Mouse (Mus musculus) embryonic facial prominence, embryonic 15.5 days (tissue): ENCODE results near the gene Hspa1b. TPM values are rescaled to one million over a fixed set of nuclear protein-coding genes. Genes with fewer than 3 reads are reported as not detected.
A peak's percentile ranks its signal among the peaks of the same experiment; 100 is the strongest.
"Not testable (repeated sequence)": the region's sequence is repeated elsewhere in the genome, so short reads cannot be mapped to it uniquely, and the experiment has no call there.

Experiments
- ATAC-seq: fragments of 200-750 bp; cut with Nextera tagmentation; 2 replicates; pipeline ENCODE4 v1.8.0; 2017; ENCODE audit warnings: low read depth, moderate TSS enrichment; ENCODE audit not compliant: insufficient number of reproducible peaks, low FRiP score, low TSS enrichment
- H3K27ac ChIP-seq: fragments of 300-500 bp; sonication (generic); replicated peaks from 2 replicates; pipeline ENCODE4 v1.5.1; 2015; ENCODE audit warnings: mild to moderate bottlenecking, inconsistent platforms
- H3K27me3 ChIP-seq: fragments of 300-500 bp; sonication (generic); 2 replicates; pipeline ENCODE4 v1.6.1; 2015; ENCODE audit warnings: inconsistent platforms
- H3K36me3 ChIP-seq: fragments of 300-500 bp; sonication (generic); 2 replicates; pipeline ENCODE4 v1.6.1; 2015; ENCODE audit warnings: mild to moderate bottlenecking, inconsistent platforms
- H3K4me1 ChIP-seq: fragments of 300-500 bp; sonication (generic); 2 replicates; pipeline ENCODE4 v1.6.1; 2015; ENCODE audit warnings: inconsistent platforms
- H3K4me2 ChIP-seq: fragments of 300-500 bp; sonication (generic); replicated peaks from 2 replicates; pipeline ENCODE4 v1.6.1; 2015; ENCODE audit warnings: mild to moderate bottlenecking, inconsistent platforms
- H3K4me3 ChIP-seq: fragments of 300-500 bp; sonication (generic); replicated peaks from 2 replicates; pipeline ENCODE4 v1.5.1; 2015; ENCODE audit warnings: mild to moderate bottlenecking, inconsistent platforms
- H3K9ac ChIP-seq: fragments of 300-500 bp; sonication (generic); 2 replicates; pipeline ENCODE4 v1.6.1; 2015; ENCODE audit warnings: inconsistent platforms
- H3K9me3 ChIP-seq: fragments of 300-500 bp; sonication (generic); replicated peaks from 2 replicates; pipeline ENCODE4 v1.6.1; 2016; ENCODE audit warnings: inconsistent platforms
- WGBS: fragments of 180-500 bp; shearing (Covaris S2); methylation state at CpG from one replicate; pipeline ENCODE4 v1.1.7; 2015; 5-methylcytosine and 5-hydroxymethylcytosine counted together
- polyA plus RNA-seq: library from polyadenylated mRNA; unstranded; fragments of >200 nt; fragmentation: Nextera tagmentation; extraction: Ambion mirVana; gene quantifications from 2 replicates; pipeline ENCODE4 v1.2.1, GENCODE M21; 2015

Gene Hspa1b
- polyA plus RNA-seq, 1 experiment from 2014 or later = 2.2 TPM

GRCm38 (mm10) chr17:34980655-34981054, 21.6 kb upstream of the Hspa1b start:
- ATAC-seq = no peak
- Histone ChIP-seq H3K27ac (peak overlapping the region; percentile 99), H3K9me3 (no peaks in the 10 kb centered on the region), H3K4me3 (peak overlapping the region; percentile 88), H3K27me3 (no peaks in the 10 kb centered on the region), H3K4me1 (peaks cover 14% of the 10 kb centered on the region), H3K36me3 (peaks cover 8% of the 10 kb centered on the region), H3K9ac (peak overlapping the region; percentile 90; the same call in 1 of the 2 replicates), H3K4me2 (peak overlapping the region; percentile 87)
- WGBS = 6% methylated on average over 2 of the region's 2 CpGs

- no peaks in the 10 kb centered on the region for H3K9me3 ChIP-seq
- no peak for ATAC-seq
- H3K4me2 ChIP-seq = no peak overlapping the region
- WGBS = 90% methylated on average over 4 of the region's 4 CpGs
- no peak overlapping the region for H3K27ac ChIP-seq
- H3K27me3 ChIP-seq = no peaks in the 10 kb centered on the region
- peaks cover 14% of the 10 kb centered on the region for H3K4me1 ChIP-seq
- no peak overlapping the region for H3K9ac ChIP-seq
- no peaks in the 10 kb centered on the region for H3K36me3 ChIP-seq
- H3K4me3 ChIP-seq = no peak overlapping the region
Measured at GRCm38 (mm10) chr17:34979631-34980030, 20.6 kb upstream of the Hspa1b start.

GRCm38 (mm10) chr17:34978239-34978638, 19.2 kb upstream of the Hspa1b start:
- H3K27ac ChIP-seq = no peak overlapping the region
- no peak overlapping the region for H3K9ac ChIP-seq
- no peak overlapping the region for H3K4me3 ChIP-seq
- WGBS = 92% methylated on average over 27 of the region's 27 CpGs
- no peaks in the 10 kb centered on the region for H3K9me3 ChIP-seq
- no peaks in the 10 kb centered on the region for H3K36me3 ChIP-seq
- H3K4me2 ChIP-seq = no peak overlapping the region
- no peaks in the 10 kb centered on the region for H3K27me3 ChIP-seq
- ATAC-seq = no peak
- H3K4me1 ChIP-seq = peaks cover 14% of the 10 kb centered on the region

GRCm38 (mm10) chr17:34977000-34977399, 18.0 kb upstream of the Hspa1b start:
- Histone ChIP-seq H3K4me1 (peaks cover 10% of the 10 kb centered on the region), H3K9ac (no peak overlapping the region), H3K27ac (no peak overlapping the region), H3K36me3 (no peaks in the 10 kb centered on the region), H3K4me2 (no peak overlapping the region), H3K27me3 (no peaks in the 10 kb centered on the region), H3K4me3 (no peak overlapping the region), H3K9me3 (no peaks in the 10 kb centered on the region)
- 93% methylated on average over 20 of the region's 20 CpGs for WGBS
- ATAC-seq = no peak

GRCm38 (mm10) chr17:34975581-34976492, 16.8 kb upstream of the Hspa1b start:
- H3K4me1 ChIP-seq = peaks cover 7% of the 10 kb centered on the region
- WGBS = 69% methylated on average over 3 of the region's 3 CpGs
- no peak overlapping the region for H3K4me2 ChIP-seq
- H3K36me3 ChIP-seq = no peaks in the 10 kb centered on the region
- no peak for ATAC-seq
- H3K4me3 ChIP-seq = no peak overlapping the region
- no peak overlapping the region for H3K9ac ChIP-seq
- no peaks in the 10 kb centered on the region for H3K27me3 ChIP-seq
- no peaks in the 10 kb centered on the region for H3K9me3 ChIP-seq
- H3K27ac ChIP-seq = no peak overlapping the region

GRCm38 (mm10) chr17:34972069-34972749, 13.2 kb upstream of the Hspa1b start, which contains the start of the genes Hspa1a and Hspa1l:
TSS of gene Hspa1a (minus strand) at chr17:34972156.
TSS of gene Hspa1l (plus strand) at chr17:34972703.
- peaks cover 25% of the 10 kb centered on the region for H3K27me3 ChIP-seq
- under 1% methylated on average over 28 of the region's 33 CpGs for WGBS
- not testable (repeated sequence) for H3K9ac ChIP-seq, H3K36me3 ChIP-seq, H3K9me3 ChIP-seq, H3K4me1 ChIP-seq
- ATAC-seq = peak; percentile 94
- peak within 1 kb of the TSS; percentile 71 for H3K4me2 ChIP-seq
- peak within 1 kb of the TSS; percentile 45 for H3K4me3 ChIP-seq
- peak within 1 kb of the TSS; percentile 49; the same call in 1 of the 2 replicates for H3K27ac ChIP-seq

- H3K27ac ChIP-seq, H3K36me3 ChIP-seq, H3K9me3 ChIP-seq, H3K9ac ChIP-seq, H3K4me1 ChIP-seq: not testable (repeated sequence)
- ATAC-seq = peak; percentile 48; the same call in 1 of the 2 replicates
- H3K4me3 ChIP-seq = peak overlapping the region; percentile 45
- under 1% methylated on average over 29 of the region's 43 CpGs for WGBS
- peak overlapping the region; percentile 71 for H3K4me2 ChIP-seq
- H3K27me3 ChIP-seq = peaks cover 25% of the 10 kb centered on the region
Measured at GRCm38 (mm10) chr17:34971694-34972068, 12.6 kb upstream of the Hspa1b start.

GRCm38 (mm10) chr17:34970850-34971249, 11.8 kb upstream of the Hspa1b start:
- not testable (repeated sequence) for H3K4me3 ChIP-seq, H3K9me3 ChIP-seq, H3K27ac ChIP-seq, H3K4me2 ChIP-seq, H3K36me3 ChIP-seq, H3K4me1 ChIP-seq, H3K9ac ChIP-seq, ATAC-seq
- WGBS = 36% methylated on average over 21 of the region's 37 CpGs
- peaks cover 25% of the 10 kb centered on the region for H3K27me3 ChIP-seq

- not testable (repeated sequence) for H3K9me3 ChIP-seq, H3K9ac ChIP-seq, H3K27ac ChIP-seq, H3K4me3 ChIP-seq, H3K36me3 ChIP-seq, ATAC-seq, H3K4me2 ChIP-seq
- Histone ChIP-seq H3K4me1 (peaks cover 19% of the 10 kb centered on the region), H3K27me3 (peaks cover 25% of the 10 kb centered on the region)
- WGBS = 67% methylated on average over 8 of the region's 11 CpGs
Measured at GRCm38 (mm10) chr17:34969822-34970221, 10.8 kb upstream of the Hspa1b start, which contains the start of gene Gm20481. TSS of gene Gm20481 (plus strand) at chr17:34969912.

GRCm38 (mm10) chr17:34965627-34966026, 6.6 kb upstream of the Hspa1b start:
- no peak for ATAC-seq
- Histone ChIP-seq H3K4me1 (peaks cover 18% of the 10 kb centered on the region; the same call in 1 of the 2 replicates), H3K27ac (peak overlapping the region; percentile 74), H3K4me2 (no peak overlapping the region), H3K4me3 (no peak overlapping the region), H3K9me3 (no peaks in the 10 kb centered on the region), H3K9ac (no peak overlapping the region), H3K27me3 (peaks cover 25% of the 10 kb centered on the region), H3K36me3 (no peaks in the 10 kb centered on the region)
- 55% methylated on average over 5 of the region's 5 CpGs for WGBS

- Histone ChIP-seq H3K9me3 (no peaks in the 10 kb centered on the region), H3K4me2 (no peak overlapping the region), H3K27me3 (peaks cover 22% of the 10 kb centered on the region), H3K4me1 (peaks cover 27% of the 10 kb centered on the region), H3K36me3 (no peaks in the 10 kb centered on the region), H3K27ac (peak overlapping the region; percentile 74), H3K4me3 (no peak overlapping the region), H3K9ac (no peak overlapping the region)
- WGBS = 26% methylated on average over 1 of the region's 1 CpGs
- ATAC-seq = no peak
Measured at GRCm38 (mm10) chr17:34964640-34965049, 5.6 kb upstream of the Hspa1b start.
